Mouse (Mus musculus) kidney, postnatal 14 days (tissue): Measurements from ENCODE around the gene Foxk1.

Experiments used
- DNase-seq: peaks from one replicate; pipeline ENCODE4 v3.0.0; 2022; ENCODE audit warnings: mixed read lengths

Gene Foxk1

DNA sequence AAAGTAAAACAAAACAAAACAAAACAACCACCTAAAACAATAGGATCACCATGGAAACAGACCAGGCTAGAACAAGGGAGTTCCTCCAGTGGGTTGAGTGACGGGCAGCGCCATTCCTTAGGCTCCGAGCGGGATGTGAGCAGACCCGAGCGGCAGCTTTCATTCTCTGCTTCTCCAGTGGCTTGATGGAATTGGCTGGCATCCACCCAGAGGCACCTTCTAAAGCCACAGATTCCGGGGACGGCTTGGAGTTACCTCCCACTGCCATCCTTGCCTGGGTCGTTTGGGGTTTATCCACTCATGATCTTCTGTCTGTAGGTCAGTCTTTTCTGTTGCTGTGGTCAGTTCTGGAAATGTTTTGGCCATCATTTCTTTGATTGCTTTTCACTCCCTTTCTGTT is 19.6 kb downstream of the Foxk1 start:
- peak; percentile 34 for DNase-seq

DNA sequence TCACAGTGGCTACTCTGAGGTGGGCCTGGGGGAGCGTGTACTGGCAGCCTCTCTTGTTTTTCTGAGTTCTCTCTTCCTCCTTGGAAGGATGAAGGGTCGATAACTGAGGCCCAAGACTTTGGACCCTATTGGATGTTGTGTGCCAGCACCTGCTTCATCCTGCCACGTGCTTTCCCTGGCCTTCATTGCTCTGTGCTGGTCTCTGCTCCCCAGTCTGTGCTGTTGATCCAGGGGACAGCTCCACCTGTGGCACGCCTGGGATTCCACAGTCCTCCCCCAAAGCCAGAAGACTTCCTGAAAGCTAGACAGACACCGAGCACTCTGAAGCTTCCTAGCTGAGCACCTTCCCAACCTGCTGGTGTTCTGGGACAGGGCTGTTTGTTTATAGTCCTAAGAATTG is 20.6 kb downstream of the Foxk1 start:
- DNase-seq = no peak

DNA sequence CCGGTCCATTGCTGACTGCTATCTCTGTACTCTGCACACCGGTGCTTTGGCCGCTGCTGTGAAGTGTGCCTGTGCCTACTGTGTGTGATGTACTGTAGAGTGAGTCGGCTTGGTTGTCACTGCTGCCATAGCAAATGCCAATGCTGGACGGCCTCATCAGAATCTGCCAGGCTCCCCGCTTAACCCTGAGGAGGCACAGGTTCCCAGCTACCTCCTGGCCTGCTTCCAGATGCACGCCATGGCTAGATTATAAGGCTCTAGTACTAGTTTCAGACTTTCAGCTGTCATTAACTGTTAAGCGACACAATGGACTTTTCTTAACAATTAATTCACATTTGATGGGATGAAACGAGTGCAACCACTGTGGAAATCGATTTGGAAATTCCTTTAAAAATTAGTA is 21.8 kb downstream of the Foxk1 start:
- DNase-seq = no peak

DNA sequence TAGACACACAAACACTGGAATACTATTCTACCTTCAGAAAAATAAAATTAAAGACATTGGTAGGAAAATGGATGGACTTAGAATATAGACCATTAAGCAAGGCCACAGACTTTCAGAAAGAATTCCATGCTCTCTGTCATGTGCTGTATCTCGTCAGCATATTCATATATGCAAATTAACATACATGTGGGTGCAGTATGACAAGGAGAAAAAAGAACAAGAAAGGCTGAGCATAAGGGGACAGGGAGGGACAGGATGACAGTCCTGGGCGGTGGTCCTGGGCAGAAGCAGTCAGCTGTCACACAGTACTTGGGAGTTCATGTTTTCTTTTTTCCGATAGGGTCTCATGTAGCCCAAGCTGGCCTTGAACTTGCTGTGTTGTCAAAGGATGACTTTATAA is 22.4 kb downstream of the Foxk1 start:
- no peak for DNase-seq

DNA sequence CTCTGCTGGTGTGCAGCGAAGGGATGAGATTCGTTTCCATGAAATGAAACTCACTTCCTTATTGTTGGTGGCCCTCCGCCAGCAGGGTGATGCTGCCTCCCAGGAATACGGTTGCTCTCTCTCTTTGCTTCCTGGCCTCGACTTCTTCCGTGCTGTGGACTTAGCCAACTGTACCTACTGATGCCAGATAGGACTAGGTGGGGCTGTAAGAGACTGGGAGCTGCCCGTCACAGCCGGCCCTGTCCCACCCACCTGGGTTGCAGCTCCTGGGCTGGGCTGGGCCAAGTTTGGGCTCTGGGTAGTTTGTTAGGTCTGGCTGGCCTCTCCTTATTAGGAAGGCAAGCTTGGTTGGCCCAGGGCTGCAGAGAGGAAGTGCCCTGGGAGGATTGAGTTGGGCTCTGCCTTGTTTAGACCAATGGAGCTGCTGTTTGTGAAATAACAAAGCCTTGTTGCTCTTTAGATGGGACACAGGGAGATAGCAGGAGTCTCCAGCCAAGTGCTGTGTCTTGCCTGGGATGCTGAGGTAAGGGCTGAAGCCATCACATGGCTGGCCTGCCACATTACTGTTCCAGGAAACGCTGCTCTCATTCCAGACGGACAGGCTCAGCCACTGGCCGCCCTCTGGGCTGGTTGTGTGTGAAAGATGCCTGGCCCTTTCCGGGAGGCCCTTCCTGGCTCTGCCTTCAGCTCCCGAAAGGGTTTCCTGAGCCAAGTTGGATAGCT is 23.5 kb downstream of the Foxk1 start:
- peak; percentile 84 for DNase-seq

DNA sequence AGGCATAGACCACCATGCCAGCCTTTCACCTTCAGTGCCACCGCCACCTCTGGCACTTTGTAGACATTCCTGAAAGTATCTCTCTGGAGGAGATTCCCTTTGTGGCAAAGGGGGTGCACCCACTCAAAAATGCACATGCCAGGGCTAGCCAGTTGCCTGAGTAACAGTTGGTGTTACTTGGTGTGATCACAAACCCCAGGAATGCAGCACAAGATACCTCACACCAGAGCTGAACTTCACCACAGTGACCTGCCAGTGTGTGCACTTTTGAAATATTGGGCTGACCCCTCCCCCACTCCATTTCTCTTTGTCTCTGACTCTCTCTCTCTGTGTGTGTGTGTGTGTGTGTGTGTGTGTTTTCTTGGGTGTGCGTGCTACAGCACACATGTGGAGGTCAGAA is 25.2 kb downstream of the Foxk1 start:
- DNase-seq = no peak

DNA sequence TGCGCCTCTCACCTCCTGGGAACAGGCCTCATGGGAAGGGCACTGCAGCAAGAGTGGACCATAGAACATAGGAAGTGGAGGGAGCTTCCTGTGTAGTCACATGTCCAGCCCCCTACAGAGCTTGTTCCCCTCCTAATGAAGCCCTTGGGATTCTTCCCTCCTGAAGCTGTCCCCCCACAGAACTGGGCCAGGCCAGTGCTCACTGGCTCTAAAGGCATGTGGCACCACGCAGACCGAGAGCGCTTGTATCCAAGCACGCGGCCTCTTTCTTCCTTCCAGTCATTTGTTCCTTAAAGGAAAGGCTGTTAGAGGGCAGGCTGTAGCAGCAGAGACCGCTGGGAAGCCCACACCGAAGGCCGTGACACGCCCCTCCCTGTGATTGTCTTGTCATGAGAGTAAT is 26.6 kb downstream of the Foxk1 start:
- no peak for DNase-seq

DNA sequence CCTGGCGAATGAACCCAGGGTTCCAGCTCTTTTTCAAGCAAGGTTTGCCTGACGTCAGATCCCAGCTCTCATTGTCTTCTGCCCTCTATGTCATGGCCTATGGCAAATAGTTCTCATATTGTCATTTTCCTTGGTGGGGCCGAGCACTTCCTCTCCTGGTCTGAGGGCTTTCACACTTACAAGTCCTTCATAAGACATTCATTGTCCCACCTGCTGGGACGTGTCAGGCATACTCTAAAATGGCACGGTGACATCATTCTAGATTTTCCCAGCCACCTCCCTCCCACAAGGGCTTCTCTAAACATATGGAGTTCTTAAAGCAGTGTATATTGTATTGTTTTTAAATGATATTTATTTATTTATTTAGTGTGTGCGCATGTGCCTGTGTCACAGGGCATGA is 27.4 kb downstream of the Foxk1 start:
- DNase-seq = no peak

DNA sequence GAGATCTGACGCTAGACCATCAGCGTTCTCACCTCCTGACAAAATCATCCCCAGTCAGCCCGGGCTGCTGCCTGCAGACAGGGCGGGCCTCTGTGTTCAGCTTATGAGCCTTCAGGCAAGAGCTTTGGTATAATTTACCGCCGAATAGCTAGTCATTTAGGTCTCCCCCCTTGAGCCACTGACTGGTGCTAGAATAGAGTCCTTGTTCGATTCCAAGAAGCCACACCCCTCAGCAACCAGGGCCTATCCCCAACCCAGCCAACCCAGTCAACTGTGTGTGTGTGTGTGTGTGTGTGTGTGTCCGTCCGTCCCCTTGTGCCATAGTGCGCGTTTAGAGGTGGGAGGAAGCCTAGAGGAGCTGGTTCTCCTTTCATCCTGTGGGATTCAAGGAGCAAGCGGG is 29.7 kb downstream of the Foxk1 start:
- no peak for DNase-seq

DNA sequence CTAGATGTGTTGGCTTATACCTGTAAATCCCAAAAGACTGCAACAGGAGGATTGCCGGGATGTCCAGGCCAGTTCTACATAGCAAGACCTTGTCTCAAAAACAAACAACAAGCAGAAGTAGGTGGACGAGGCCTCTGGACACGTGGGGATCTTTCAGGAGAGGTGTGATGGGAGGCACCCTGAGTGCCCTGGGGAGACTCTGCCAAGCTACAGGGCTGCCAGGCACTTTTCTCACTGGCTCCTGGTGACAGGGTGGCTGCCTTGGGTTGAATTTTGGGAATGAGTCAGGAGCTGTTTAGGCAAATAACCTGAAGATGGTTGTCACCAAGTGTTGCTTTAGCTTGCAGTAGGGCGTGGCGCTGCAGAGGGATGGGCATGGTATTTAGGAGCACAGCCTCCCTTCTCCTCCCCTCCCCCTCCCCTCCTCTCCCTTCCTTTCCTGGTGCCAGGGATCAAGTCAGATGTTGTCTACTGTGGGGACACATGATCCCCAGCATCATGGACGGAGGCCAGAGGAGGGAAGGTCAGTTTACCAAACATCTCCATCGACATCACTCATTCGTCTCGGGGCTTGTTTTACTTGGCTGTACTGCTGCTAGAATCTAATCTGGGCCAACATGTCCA is 30.6 kb downstream of the Foxk1 start:
- peak; percentile 36 for DNase-seq

DNA sequence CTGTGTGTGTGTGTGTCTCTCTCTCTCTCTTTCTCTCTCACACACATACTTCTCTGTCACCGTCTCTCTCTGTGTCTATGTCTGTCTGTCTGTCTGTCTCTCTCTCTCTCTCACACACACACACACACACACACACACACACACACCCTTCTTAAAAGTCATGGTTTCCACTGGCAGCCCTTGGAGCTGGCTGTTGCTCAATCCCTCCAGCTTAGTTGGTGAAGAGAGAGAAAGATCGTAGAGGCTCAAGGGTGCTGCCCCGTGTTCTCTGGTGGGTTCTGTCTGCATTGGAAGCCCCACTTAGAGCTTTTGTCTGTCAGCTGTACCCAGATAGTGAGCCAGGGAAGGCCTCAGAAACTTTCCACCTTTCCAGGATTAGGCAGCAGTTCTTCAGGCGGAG is 31.4 kb downstream of the Foxk1 start:
- no peak for DNase-seq

DNA sequence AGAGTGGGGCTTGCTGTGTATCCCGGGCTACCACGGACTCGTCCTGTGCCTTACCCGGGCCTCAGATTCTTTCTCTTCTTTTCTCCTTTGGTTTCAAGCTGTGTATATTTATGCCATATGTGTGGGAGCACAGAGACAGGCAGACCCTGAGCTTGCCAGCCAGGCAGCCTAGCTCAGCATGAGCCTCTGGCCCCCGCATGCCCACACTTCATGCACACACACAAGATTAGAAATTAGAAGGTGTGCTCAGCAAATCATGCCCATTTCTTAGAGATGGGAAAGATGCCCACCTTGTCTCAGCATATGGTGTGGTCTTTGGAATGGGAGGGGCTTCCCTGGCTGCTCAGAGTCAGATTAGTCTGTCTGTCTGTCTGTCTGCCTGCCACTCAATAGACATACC is 32.8 kb downstream of the Foxk1 start:
- DNase-seq = no peak

DNA sequence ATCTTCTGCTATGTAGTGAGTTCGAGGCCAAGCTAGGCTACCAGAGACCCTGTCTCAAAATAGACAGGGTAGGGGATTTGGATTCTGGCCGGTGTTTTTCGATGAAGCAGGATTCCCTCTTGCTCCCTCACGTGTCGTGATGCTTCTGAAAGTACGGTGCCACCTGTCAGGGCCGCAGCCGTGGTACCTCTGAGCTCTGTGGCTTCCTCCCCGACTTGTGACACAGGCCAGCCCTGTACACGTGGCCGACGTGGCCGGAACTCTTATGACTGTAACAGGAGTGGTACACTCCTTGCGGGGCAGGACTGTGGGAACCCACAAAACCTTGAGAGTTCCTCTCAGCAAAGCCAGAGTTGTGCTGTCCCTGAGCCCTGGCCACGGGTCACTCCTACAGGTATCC is 34.4 kb downstream of the Foxk1 start:
- no peak for DNase-seq

DNA sequence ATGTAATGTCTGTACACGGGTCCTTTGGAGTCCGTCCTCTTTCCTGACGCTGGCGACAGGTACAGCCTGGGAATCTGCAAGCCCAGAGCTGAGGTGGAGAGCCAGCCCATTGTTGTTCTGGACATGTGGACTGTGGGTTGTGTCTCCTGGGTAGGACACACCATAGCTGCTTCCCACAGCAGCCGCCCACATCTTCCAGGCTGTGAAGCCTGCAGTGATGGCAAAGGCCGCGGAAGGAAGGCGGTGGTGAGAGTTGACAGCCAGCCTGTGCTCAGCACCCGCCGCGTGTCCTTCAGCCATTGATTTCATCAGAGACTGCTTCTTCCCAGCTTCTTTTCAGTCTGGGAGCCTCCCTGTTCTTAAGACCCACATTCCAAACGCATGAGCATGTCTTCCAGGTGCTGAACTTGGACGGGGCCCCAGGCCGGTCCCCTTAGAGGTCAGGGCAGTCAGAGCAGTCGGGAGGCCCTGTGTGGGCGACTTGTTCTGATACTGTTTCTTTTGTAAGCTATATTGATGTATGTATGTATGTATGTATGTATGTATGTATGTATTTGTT is 37.2 kb downstream of the Foxk1 start:
- no peak for DNase-seq

DNA sequence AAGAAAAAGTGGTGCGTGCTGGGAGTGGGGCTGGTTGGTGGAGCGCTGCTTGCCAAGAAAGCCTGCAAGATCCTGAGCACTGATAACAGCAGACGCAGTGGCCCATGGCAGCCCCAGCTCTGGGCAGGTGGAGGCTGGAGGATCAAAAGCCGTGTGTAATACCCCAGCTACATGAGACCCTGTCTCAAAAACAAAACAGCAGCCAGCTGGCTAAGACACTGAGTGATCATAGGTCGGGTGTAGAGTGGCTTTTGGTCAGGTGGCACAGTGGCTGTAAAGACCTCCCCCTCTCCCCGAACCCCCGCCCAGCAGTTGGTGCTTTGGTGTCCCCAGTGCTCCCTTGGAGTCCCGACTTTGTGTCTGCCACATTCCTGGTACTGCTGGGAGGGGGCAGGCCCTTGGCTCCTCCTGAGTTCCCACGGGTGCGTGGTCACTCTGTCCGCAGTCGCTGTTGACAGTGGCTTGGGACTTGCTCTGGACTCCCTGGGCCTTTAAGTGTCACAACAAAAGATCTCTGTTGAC is 38.7 kb downstream of the Foxk1 start:
- no peak for DNase-seq

DNA sequence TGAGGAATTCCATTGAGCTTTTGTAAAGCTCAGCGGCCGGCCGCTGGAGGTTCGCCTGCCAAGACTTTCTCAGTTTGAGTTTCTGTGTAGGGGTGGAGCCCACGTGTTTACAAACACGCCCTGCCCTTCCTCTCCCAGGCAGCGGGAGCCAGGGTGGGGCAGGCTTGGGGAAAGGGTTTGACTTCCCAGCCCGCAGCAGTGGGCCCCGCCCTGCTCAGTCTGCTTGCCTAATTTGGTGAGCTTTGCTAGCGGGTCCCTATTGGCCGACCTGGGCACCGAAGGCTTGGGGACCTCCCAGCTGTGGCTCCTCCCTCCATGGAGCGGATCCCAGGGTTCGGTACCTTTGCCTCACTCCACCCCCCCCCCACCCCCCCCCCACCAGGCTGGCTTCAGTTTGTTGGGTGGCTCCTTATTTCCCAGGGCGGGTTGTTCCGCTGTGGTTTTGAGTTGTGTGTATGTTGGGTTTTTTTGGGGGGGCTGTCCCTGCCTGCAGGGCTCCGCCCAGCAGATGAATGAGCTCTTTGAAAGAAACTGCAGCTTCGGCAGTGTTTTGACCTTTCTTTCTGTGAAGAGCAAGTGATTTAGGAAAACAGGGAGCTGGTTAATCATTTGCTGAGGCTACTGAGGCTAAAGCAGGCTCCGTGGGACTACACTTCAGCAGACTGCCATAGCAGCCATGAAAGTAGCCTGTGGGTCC is 39.3 kb downstream of the Foxk1 start:
- peak; percentile 97 for DNase-seq

DNA sequence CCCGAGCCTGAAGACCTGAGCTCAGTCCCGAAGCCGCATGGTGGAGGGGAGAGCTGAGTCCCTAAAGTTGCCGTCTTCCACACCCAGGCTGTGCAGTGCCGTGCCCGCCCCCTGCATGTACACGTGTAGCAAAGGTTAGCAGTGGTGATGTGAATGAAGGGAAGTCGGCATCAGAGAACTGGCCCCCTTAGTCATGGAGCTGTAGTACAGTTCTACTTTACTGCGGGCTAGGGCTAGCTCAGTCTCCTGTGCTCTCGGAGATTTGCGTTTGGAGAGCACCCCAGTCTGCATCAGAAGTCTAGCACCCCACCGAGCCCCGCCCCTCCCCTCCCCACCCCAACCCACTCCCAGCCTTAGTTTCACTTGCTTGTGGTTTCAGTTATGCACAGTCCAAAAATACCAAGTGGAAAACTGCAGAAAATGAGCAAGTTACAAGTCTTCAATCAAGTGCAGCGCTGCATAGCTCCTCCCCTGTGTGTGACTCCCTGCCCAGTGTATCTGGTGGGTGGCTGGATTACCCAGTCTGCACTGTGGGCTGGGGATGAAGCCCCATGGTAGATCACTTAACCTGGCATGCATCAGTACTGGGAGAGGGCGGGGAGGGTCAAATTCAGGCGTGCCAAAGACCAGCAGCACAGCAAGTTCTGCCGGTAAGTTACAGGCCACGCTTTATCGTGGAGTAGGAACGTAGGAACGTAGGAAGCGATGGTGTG is 40.2 kb downstream of the Foxk1 start:
- no peak for DNase-seq

DNA sequence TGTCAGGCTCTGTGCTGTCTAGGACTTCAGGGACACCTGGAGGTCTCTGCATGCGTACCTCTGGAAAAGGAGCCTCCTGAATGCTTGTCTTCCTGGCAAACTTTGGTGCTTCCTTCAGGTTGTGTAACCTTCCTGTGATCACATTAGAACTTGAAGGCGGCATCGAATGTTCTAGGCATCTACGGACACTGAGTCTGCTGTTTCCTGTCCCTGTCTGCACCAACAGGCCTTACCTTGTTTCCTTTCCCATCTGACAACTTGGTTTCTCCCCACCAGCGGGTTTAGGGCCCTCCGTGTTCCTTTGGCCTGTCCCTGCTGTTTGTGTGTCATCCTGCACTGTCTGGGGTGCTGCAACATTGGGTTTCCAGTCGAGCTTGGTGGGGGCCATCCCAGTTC is 40.7 kb downstream of the Foxk1 start:
- no peak for DNase-seq

DNA sequence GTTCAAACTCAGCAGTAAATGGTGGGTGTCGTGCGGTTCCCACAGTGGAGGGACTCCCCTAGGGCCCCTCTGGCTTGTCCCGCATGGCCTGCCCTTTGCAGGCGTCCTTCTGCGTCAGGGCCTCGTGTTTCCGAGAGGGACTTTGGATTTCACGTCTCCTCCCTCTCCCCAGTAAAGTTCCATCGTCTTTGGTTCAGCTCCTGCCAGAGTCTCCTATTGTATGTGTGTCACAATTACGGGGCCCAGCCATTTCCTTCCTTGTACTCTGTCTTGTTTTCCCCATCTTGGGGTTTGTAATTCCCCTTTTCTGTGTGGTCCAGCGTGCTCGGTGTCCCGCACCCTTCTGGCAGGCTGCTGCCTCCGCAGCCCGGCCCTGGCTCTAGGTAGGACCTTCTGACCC is 42.2 kb downstream of the Foxk1 start:
- DNase-seq = no peak

DNA sequence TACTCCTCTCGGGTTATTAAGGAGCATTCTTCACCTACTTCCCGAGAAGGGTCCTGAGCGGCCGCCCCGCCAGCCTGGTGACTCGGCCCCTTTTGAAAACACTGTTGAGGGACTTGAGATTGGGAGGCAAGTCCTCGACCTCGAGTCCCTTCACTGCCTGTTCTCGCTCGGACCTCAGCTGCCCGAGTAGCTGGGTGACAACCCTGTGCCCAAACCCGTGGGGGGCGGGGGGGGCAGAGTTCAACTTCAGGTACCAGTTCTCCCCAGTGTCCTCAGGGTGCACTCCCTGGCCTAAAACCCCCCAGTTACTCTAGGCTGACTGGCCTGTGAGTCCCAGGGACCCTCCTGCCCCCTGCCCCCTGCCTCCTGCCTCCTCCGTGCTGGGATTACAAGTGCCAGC is 42.7 kb downstream of the Foxk1 start:
- no peak for DNase-seq

DNA sequence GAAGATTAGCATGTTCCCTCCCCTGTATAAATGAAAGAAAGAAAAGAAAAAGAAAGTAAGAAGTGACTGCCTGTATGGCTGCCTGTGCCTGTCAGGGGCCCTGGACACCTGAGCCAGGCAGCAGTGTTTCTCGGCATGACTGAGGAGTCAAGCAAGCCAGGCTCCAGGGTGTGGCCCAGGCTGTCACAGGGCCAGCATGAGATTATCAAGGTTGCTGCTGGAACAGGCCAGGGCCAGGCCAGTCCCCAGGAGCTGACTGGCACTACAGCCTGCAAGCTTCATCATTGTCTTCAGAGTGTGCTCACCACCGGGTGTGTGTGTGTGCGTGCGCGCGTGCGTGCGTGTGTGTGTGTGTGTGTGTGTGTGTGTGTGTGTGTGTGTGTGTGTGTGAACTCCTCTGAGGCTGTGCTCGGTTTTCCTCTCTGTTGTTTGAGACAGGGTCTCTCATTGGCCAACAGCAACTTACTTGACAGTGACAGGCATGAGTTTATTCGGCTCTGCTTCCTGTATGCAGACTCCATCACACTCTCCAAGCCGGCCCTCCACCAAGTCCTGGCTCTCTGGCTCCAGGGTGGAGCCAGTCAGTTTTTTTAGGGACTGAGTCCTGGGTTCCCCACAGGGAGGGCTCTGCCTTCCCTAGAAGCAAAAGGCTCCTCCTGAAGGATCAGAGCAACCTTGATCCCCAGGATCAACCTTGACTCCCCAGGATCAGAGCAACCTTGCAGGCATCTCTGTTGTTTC is 43.7 kb downstream of the Foxk1 start:
- no peak for DNase-seq

DNA sequence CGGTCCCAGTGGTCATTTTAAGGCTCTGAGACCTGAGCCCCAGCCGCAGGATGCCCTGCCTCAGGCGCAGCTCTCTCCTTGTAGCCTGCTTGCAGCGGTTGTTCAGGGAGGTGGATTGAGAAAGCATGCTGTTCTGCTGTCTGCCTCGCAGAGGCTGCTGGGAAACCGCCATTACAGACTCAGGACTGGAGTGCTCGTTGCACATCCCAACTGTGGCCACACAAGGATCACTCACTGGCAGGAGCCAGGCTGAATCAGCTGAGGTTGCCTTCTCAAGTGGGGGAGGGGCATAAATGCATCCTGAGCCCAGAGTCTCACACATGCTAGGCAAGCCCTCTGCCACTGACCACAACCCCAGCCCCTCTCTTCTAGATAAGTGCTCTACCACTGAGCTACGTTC is 44.4 kb downstream of the Foxk1 start:
- DNase-seq = no peak
